Mouse (Mus musculus): ENCODE results near the gene Phf19.

GRCm38 (mm10) chr2:34948622-34949021, 34.8 kb upstream of the Phf19 start:
- TF ChIP-seq CTCF (IDR thresholded peaks at IDR 0.05; ENCODE audit: insufficient read depth, low read depth, low read length) (no peak), POLR2A (IDR thresholded peaks at IDR 0.05; ENCODE audit: insufficient read depth, low read depth, low read length) (no peak)

Measured in olfactory bulb, adult 2 months (tissue).